Mouse (Mus musculus) T-helper 1 cell (primary cell): Measurements from ENCODE around the gene Zmynd12.

Experiments used
- in situ Hi-C: fragments of 300-600 bp; cut with MboI, MseI; formaldehyde crosslinking; loops from one replicate; pipeline ENCODE4 v1.15.1; 2025; ENCODE audit warnings: high pct_unique_total_duplicates

Gene Zmynd12

GRCm38 (mm10) chr4:119422294-119422964, at the start of gene Zmynd12, which contains the start of gene Ppcs:
Gene Zmynd12, plus strand, starts transcription at chr4:119422814.
Gene Ppcs, minus strand, starts transcription at chr4:119422420.
- in situ Hi-C loops = no loop called here

GRCm38 (mm10) chr4:119381471-119382190, 41.0 kb upstream of the Zmynd12 start:
- in situ Hi-C loops = no loop called here

GRCm38 (mm10) chr4:119389184-119389583, 33.4 kb upstream of the Zmynd12 start:
- in situ Hi-C loops = loop anchor here (5.0 kb wide), 1 partner anchor 73 kb away; no protein-coding TSS in a partner anchor

GRCm38 (mm10) chr4:119390369-119390768, 32.2 kb upstream of the Zmynd12 start:
- in situ Hi-C loops = no loop called here

- in situ Hi-C loops = no loop called here
Observed at GRCm38 (mm10) chr4:119398751-119399150, 23.9 kb upstream of the Zmynd12 start.

- in situ Hi-C loops = loop anchor here (5.0 kb wide), 1 partner anchor 106 kb away; no protein-coding TSS in a partner anchor
Observed at GRCm38 (mm10) chr4:119400896-119401295, 21.7 kb upstream of the Zmynd12 start.

- in situ Hi-C loops = loop anchor here (5.0 kb wide), 1 partner anchor 104 kb away; no protein-coding TSS in a partner anchor
Observed at GRCm38 (mm10) chr4:119403431-119403830, 19.2 kb upstream of the Zmynd12 start.

- in situ Hi-C loops = no loop called here
Observed at GRCm38 (mm10) chr4:119411877-119412650, 10.6 kb upstream of the Zmynd12 start.

- in situ Hi-C loops = no loop called here
Observed at GRCm38 (mm10) chr4:119412791-119413190, 9.8 kb upstream of the Zmynd12 start.

GRCm38 (mm10) chr4:119415072-119415753, 7.4 kb upstream of the Zmynd12 start, which contains the start of gene Ccdc30:
Gene Ccdc30, minus strand, starts transcription at chr4:119415521.
- in situ Hi-C loops = no loop called here

- in situ Hi-C loops = no loop called here
Observed at GRCm38 (mm10) chr4:119417270-119417669, 5.3 kb upstream of the Zmynd12 start.

- in situ Hi-C loops = no loop called here
Observed at GRCm38 (mm10) chr4:119417894-119418293, 4.7 kb upstream of the Zmynd12 start.

- in situ Hi-C loops = no loop called here
Observed at GRCm38 (mm10) chr4:119421191-119421590, 1.4 kb upstream of the Zmynd12 start.

GRCm38 (mm10) chr4:119421921-119422293, 707 bp upstream of the Zmynd12 start:
- in situ Hi-C loops = no loop called here

GRCm38 (mm10) chr4:119425077-119425476, 2.5 kb downstream of the Zmynd12 start:
- in situ Hi-C loops = no loop called here

- in situ Hi-C loops = no loop called here
Observed at GRCm38 (mm10) chr4:119425601-119426000, 3.0 kb downstream of the Zmynd12 start.

- in situ Hi-C loops = no loop called here
Observed at GRCm38 (mm10) chr4:119427680-119428079, 5.1 kb downstream of the Zmynd12 start.

- in situ Hi-C loops = loop anchor here (10.0 kb wide), 1 partner anchor 154 kb away; no protein-coding TSS in a partner anchor
Observed at GRCm38 (mm10) chr4:119430678-119431077, 8.1 kb downstream of the Zmynd12 start.

GRCm38 (mm10) chr4:119437936-119438335, 15.3 kb downstream of the Zmynd12 start:
- in situ Hi-C loops = loop anchor here (10.0 kb wide), 1 partner anchor 147 kb away; no protein-coding TSS in a partner anchor

GRCm38 (mm10) chr4:119441836-119442235, 19.2 kb downstream of the Zmynd12 start:
- in situ Hi-C loops = no loop called here

GRCm38 (mm10) chr4:119442539-119442938, 19.9 kb downstream of the Zmynd12 start:
- in situ Hi-C loops = no loop called here
